Mouse (Mus musculus): ENCODE measurements around the gene Nbeal2.

Nbeal2 gene

GRCm38 (mm10) chr9:110645219-110645618 is 8.7 kb downstream of the Nbeal2 start:
- no peak for DNase-seq (ENCODE audit: low read depth, low spot score)

- no peak for DNase-seq (ENCODE audit: low read depth, low spot score)
Measured at GRCm38 (mm10) chr9:110644295-110644694, 9.7 kb downstream of the Nbeal2 start.

GRCm38 (mm10) chr9:110643787-110644186 is 10.2 kb downstream of the Nbeal2 start:
- DNase-seq (ENCODE audit: low read depth, low spot score) = no peak

GRCm38 (mm10) chr9:110642812-110643524 is 11.0 kb downstream of the Nbeal2 start:
- DNase-seq (ENCODE audit: low read depth, low spot score) = no peak

DNA sequence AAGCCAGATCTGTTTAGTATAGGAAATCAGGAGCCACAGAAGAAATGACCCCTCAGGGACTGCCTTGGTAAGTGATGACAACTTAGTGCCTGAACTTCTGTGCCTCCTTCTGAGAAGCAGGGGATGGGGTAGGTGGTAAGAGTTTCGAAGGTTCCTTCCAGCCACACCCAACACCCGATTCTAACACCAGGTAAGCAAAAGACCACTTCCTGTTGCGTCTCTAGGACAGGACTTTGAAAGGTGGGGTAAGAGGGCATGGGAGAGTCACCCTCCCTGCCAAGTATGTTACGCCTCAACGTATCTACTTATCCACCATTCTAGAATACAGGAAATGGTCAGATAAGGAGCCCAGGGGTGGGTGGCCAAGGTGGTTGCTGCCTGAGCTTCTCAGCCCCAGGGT is 13.0 kb downstream of the Nbeal2 start:
- no peak for DNase-seq (ENCODE audit: low read depth, low spot score)

DNA sequence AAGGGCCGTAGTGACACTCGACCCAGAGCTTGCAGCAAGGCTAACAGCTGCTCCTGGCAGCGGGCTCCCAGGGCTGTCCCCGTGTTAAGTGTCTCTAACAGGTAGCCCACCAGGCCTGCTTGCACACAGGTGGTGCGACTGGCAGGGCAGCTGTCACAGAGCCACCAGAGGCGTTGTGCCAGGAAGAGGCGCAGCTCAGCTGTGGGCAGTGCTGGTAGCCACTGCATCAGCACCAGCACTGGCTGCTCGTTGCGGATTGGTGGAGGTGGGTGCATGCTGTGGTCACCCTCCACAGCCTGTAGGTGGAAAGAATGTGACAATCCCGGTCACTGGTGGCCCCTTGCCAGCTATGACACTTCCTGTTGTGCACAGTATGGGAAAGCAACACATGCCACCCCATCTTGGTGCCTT is 15.3 kb downstream of the Nbeal2 start:
- DNase-seq (ENCODE audit: low read depth, low spot score) = no peak

GRCm38 (mm10) chr9:110635225-110635624 is 18.7 kb downstream of the Nbeal2 start:
- DNase-seq (ENCODE audit: low read depth, low spot score) = peak; percentile 81

DNA sequence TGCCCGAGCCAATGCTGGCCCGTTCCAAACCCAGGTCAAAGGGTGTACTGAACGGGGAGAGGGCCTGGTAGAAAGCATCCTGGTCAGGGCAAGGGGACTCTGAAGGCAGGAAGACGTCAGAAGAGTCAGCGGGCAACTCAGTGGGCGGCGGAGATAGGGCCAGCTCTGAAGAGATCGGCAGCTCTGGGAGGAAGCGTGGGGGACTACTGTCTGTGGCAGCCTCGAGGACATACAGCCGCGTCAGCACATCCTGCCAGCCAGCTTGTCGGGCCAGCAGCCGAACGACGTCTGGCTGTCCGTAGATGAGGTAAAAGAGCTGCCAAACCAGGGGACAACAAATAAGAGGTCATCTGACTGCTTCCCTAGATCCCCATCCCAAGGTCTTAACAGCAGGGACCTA is 20.1 kb downstream of the Nbeal2 start:
- no peak for DNase-seq (ENCODE audit: low read depth, low spot score)

- no peak for DNase-seq (ENCODE audit: low read depth, low spot score)
Measured at GRCm38 (mm10) chr9:110632671-110633070, 21.3 kb downstream of the Nbeal2 start.

DNA sequence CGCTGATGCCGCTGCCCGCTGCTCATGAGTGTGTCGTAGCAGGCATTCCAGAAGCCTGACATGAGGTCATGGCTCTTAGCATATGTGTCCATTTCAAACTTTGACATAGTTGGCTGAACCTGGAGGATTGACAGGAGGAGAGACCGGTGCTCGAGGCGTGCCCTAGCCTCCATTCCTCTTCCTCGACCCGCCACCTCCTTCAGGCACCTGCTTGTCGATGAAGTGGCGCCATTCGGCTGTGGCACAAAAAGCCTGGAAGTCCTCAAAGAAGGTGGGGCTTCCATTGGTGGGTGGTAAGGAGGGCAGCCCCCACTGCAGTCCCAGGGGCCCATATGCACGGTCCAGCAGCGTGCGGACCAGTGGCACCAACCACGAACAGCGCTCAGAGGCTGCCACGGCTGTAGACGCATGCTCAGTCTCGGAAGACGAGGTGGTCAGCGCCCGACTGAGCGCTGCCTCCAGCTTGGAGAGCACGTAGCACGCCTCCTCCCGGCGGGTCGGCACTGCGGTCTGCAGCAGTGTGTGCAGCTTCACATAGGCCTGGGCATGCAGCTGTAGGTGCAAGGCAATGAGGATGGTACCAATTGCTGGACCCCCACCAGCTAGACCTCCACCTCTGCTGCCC is 22.2 kb downstream of the Nbeal2 start:
- DNase-seq (ENCODE audit: low read depth, low spot score) = no peak

- DNase-seq (ENCODE audit: low read depth, low spot score) = peak; percentile 81
Measured at GRCm38 (mm10) chr9:110631191-110631590, 22.8 kb downstream of the Nbeal2 start.

DNA sequence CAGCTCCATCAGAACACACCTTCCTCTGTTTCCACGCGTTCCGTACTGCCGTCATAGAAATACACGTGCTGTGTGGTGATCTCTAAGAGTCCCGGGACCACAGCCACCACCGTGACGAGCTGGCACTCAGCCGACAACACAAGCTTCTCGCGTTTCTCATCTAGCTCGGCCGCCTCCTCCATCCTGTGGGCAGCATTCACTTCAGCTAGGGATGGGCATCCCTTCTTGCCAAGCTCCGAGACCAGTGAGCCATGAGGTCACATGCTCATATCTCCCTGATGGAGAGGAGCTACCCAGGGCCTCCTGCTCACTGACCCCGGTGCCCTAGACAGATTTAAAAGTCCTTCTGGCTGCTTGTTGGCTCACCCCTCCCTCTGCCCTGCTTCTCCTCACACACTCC is 23.8 kb downstream of the Nbeal2 start:
- no peak for DNase-seq (ENCODE audit: low read depth, low spot score)

DNA sequence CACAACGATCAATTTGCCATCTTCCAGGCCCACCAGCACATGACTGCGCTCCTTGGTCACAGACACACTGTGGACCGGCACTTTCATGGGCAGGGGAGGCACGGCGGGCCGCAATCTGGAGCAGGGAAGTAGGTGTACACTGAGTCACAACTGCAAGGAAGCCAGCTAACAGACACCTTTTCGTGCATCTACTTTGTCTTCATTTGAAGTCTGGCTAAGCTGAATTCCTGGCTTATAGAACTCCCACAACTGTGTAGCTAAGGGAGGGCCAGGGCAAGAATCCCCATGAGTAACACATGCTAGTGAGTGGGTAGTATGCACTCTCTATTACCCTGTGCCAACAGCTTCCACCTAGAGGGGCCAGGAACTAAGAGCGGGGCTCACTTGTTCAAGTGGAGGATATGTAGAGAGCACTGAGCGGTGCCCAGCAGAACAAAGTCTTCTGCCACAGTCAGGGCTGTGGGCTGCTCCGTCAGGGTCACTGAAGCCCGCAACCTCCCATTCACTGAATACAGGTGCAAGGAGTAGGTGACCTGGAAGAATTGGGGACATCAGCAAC is 28.5 kb downstream of the Nbeal2 start:
- no peak for DNase-seq (ENCODE audit: low read depth, low spot score)

- DNase-seq (ENCODE audit: low read depth, low spot score) = peak; percentile 95
Measured at GRCm38 (mm10) chr9:110624361-110625166, 29.4 kb downstream of the Nbeal2 start, which contains the start of gene Nradd. Nradd (minus strand) TSS chr9:110624452.

DNA sequence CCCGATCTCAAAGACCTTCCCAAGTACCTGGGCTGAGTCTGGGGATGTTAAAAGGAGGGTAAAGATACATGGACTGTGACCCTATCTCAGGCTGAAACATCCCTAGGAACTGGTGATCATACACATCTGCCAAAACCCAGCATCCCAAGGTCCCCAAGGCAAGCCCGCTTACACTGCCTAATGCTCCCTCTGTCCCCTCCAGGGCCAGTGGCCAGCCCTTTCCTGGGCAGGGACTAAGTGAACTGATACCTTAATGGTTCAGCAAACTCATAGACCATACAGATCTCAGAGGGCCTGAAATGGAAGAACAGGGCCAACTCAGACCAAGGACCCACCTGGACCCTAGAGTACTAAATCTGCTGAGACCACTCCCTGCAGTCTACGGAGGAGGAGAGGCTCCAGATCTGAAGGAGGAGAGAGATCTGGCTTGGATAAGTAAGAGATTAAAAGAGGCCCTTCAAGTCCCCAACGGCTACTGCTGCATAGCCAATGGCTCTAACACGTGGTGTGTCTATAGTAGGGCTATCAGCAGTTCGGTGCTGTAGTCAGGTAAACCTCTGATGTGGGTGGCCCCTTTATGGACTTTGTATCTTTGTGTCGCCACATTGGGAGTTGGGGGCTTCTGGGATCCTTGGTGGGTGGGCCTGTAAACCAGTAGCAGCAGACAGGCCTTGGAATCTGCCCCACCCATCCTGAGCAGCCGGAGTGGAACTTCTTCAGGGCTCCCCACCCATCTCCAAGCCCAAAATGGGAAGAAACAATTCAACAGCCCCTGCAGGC is 30.4 kb downstream of the Nbeal2 start:
- DNase-seq (ENCODE audit: low read depth, low spot score) = no peak

DNA sequence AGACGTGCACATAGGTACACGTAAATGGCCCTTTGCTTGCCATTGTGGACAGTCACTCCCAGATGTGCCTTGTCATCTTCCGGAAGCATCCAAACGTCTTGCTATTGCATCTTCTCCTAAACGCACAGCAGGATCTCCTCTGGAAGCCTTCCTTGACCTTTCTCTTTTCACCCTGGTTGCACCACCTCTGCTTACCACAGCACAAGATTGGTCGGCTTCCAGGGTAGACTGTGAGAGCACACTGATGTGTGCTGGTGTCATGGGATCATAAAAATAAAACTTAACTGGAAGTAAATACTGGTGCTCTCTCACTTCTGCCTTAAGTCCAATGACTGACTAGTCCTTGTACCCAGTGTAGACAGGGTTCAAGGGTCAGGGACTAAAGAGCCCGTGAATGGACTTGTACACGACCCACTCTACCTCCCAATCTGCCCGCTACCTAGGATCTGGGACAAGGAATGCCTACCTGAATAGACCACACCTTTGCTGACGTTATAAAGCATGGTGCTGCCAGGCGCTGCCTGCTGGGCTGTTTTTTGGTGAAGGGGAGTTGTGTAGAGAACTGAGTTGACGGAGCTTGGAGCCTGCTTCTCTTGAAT is 31.2 kb downstream of the Nbeal2 start:
- no peak for DNase-seq (ENCODE audit: low read depth, low spot score)

DNA sequence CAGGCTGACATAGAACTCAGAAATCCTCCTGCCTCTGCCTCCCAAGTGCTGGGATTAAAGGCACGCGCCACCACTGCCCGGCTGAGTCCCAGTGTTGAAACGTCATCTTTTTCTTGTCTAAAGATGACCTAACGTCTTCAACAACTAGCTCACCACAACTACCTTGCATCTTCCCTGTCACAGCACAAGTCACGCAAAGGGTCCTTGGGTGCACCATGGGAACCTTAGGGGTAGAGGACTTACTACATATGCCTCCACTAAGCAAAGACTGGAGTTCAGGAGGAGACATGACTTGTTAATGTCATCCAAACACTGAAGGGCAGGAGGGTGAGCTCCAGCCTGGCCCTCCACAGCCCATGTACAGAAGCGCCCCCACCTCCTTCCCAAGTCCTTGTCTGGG is 33.3 kb downstream of the Nbeal2 start:
- no peak for DNase-seq (ENCODE audit: low read depth, low spot score)

- DNase-seq (ENCODE audit: low read depth, low spot score) = no peak
Measured at GRCm38 (mm10) chr9:110620180-110620579, 33.8 kb downstream of the Nbeal2 start.

GRCm38 (mm10) chr9:110617081-110617480 is 36.9 kb downstream of the Nbeal2 start:
- no peak for DNase-seq (ENCODE audit: low read depth, low spot score)

DNA sequence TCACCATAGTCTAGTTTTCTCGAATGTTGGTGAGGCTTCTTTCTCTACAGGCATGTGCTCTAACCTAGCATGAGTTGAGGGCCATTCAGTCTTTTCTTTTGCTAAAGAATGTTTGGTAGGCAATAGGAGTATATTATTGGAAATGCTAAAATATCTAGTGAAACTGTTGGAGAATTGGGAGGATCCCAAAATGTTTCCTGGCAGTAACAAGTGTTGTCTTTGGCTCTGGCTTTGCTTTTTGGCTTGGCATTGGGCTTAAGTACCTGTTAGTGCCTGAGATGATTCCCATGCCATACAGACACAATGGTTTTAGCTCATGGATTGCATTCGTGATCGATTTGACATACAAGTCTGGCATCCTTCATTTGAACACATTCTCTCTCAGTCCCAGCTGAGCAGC is 42.5 kb downstream of the Nbeal2 start:
- no peak for DNase-seq (ENCODE audit: low read depth, low spot score)

- DNase-seq (ENCODE audit: low read depth, low spot score) = no peak
Measured at GRCm38 (mm10) chr9:110583521-110583920, 70.4 kb downstream of the Nbeal2 start.
